Mouse (Mus musculus) ES-Bruce4 (cell line): ENCODE data around the gene Cd8a.

ENCODE experiments used
- CTCF ChIP-seq: IDR thresholded peaks from one replicate; pipeline ENCODE4 v1.8.1; 2011; ENCODE audit warnings: low read depth, low read length
- EP300 ChIP-seq: IDR thresholded peaks from 2 replicates; pipeline ENCODE4 v1.6.1; 2011; ENCODE audit warnings: low read depth, low read length; ENCODE audit not compliant: insufficient read depth

DNA sequence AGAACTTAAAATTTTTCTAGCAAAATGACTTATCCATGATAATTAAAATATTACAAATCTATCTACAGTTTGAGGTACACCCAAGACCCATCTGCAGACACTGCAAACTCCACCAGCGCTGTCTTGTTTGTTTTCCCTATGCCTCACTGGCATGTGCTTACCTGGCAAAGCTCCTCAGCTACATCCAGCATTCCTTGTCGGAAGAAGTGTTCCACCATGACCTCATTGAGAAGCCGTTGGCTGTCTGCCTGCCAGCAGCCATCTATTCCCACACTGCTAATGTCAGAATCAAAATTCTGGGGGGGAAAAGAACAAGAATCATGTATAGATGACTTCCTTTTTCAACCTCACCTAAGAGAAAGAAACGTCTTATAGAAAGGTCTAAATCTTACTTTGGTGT, 41.4 kb downstream of the Cd8a start:
- no peak for TF ChIP-seq EP300
- TF ChIP-seq CTCF: no peak
